Mouse (Mus musculus) liver, embryonic 14.5 days (tissue): Measurements from ENCODE around the gene 1700014D04Rik. TPM values are rescaled to one million over a fixed set of nuclear protein-coding genes. Genes with fewer than 3 reads are reported as not detected.

ENCODE experiments used
- ATAC-seq: fragments of 200-750 bp; cut with Nextera tagmentation; 2 replicates; pipeline ENCODE4 v1.8.0; 2017; ENCODE audit warnings: moderate number of reproducible peaks, mild to moderate bottlenecking, moderate library complexity; ENCODE audit not compliant: insufficient read depth
- DNase-seq, 3 experiments: peaks; one replicate each; pipeline ENCODE4 v3.0.0-alpha.2; 2012 to 2013; ENCODE audit warnings: low read depth in 3 of 3, low spot score in 3 of 3
- H3K27ac ChIP-seq: fragments of 300-500 bp; sonication (generic); 2 replicates; pipeline ENCODE4 v1.5.1; 2014; ENCODE audit warnings: moderate library complexity, mild to moderate bottlenecking, control low read depth, inconsistent platforms
- H3K27me3 ChIP-seq: fragments of 300-500 bp; sonication (generic); 2 replicates; pipeline ENCODE4 v1.6.1; 2014; ENCODE audit warnings: mild to moderate bottlenecking, low read length, moderate library complexity; ENCODE audit not compliant: control insufficient read depth, insufficient read depth
- H3K36me3 ChIP-seq: fragments of 300-500 bp; sonication (generic); replicated peaks from 2 replicates; pipeline ENCODE4 v1.6.1; 2014; ENCODE audit warnings: low read depth; ENCODE audit not compliant: control insufficient read depth, insufficient read depth
- H3K4me1 ChIP-seq, 2 experiments: fragments of 200-500 bp in 1 of 2; fragments of 300-500 bp in 1 of 2; sonication (generic) in 1 of 2; replicated peaks; 2 replicates each; pipeline ENCODE4 v1.6.1; 2012 to 2014; ENCODE audit warnings: antibody characterized with exemption in 1 of 2, inconsistent platforms in 1 of 2, low read length in 1 of 2; ENCODE audit not compliant: control insufficient read depth in 2 of 2, insufficient read depth in 2 of 2
- H3K4me2 ChIP-seq: fragments of 300-500 bp; sonication (generic); 2 replicates; pipeline ENCODE4 v1.6.1; 2014; ENCODE audit warnings: low read depth, mild to moderate bottlenecking, control low read depth, moderate library complexity
- H3K4me3 ChIP-seq, 2 experiments: fragments of 200-500 bp in 1 of 2; fragments of 300-500 bp in 1 of 2; sonication (generic) in 1 of 2; 2 replicates each; pipeline ENCODE4 v1.5.1; 2012 to 2014; ENCODE audit warnings: low read depth in 2 of 2, low read length in 2 of 2, mild to moderate bottlenecking in 2 of 2, control low read depth in 1 of 2, inconsistent platforms in 1 of 2, moderate library complexity in 1 of 2; ENCODE audit not compliant: insufficient read depth in 1 of 2
- H3K9ac ChIP-seq: fragments of 300-500 bp; sonication (generic); replicated peaks from 2 replicates; pipeline ENCODE4 v1.6.1; 2014; ENCODE audit warnings: mild to moderate bottlenecking, control low read depth, moderate library complexity
- H3K9me3 ChIP-seq: fragments of 300-500 bp; sonication (generic); 2 replicates; pipeline ENCODE4 v1.6.1; 2016; ENCODE audit warnings: low read length, mixed read lengths; ENCODE audit not compliant: control insufficient read depth
- CTCF ChIP-seq: IDR thresholded peaks from 2 replicates; pipeline ENCODE4 v1.5.1; 2016; ENCODE audit warnings: antibody characterized with exemption, low read depth, control low read depth
- EP300 ChIP-seq: IDR thresholded peaks from 2 replicates; pipeline ENCODE4 v1.6.1; 2016; ENCODE audit warnings: antibody characterized with exemption, low read depth
- WGBS: fragments of 180-500 bp; shearing (Covaris S2); extraction: QIAGEN DNeasy Blood & Tissue Kit; methylation state at CpG from one replicate; pipeline ENCODE4 v1.1.7; 2014; ENCODE audit not compliant: insufficient replicate concordance; 5-methylcytosine and 5-hydroxymethylcytosine counted together
- polyA plus RNA-seq, 2 experiments: library from polyadenylated mRNA; depleted of rRNA in 1 of 2; stranded (reverse) in 1 of 2; unstranded in 1 of 2; fragments of >200 nt; fragmentation: Nextera tagmentation in 1 of 2; extraction: Ambion mirVana in 1 of 2; gene quantifications; 2 replicates each; pipeline versions ENCODE4 v1.2.1 to v1.2.3; 2012 to 2014

1700014D04Rik gene
- polyA plus RNA-seq, 2 experiments = 0.02 to 0.03 TPM

DNA sequence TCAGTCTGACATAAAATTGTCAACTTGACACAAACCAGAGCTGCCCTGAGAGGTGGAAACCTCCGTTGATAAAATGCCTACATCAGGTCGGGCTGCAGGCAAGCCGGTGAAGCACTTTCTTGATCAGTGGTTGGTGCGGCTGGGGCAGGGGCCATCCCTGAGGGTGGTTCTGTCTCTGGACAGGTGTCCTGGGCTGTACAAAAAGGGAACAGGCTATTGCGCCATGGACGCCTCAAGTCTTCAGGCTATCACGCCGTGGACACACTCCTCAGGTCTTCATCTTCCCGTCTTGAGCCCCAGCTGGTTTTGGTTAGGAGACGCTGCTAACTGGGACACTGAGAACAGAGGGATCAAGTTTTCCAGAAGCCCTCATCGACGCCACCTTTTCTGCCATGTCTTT lies 3.8 kb upstream of the 1700014D04Rik start:
- no peak overlapping the region for H3K4me3 ChIP-seq
- TF ChIP-seq CTCF (no peak), EP300 (no peak)
- ATAC-seq (no peak), DNase-seq (no peak)
- H3K9me3 ChIP-seq = no peaks in the 10 kb centered on the region
- WGBS = 62% methylated on average over 12 of the region's 12 CpGs
- no peak overlapping the region for H3K9ac ChIP-seq
- H3K4me2 ChIP-seq = no peak overlapping the region
- H3K36me3 ChIP-seq = peaks cover 15% of the 10 kb centered on the region
- no peaks in the 10 kb centered on the region for H3K27me3 ChIP-seq
- H3K27ac ChIP-seq = no peak overlapping the region
- no peaks in the 10 kb centered on the region for H3K4me1 ChIP-seq

DNA sequence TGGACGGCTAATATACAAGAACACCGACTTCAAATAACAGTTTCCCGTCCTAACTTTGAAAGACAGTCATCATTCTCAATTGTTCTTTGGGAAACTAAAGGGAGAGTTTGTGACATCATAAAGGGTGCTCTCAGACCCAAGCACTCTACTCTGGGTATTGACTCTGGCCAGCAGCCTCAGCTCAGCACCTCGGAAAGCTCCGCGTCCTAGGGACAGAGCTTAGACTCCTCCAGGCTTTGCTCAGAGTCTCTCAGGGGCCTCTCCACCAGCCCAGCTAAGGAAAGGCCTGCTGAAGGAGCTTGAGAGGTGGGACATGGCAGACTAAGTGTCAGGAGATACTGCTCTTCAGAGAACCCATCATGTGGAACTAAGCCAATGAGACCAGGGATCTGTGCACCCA lies 388 bp downstream of the 1700014D04Rik start:
- Histone ChIP-seq H3K27ac (no peak overlapping the region), H3K4me2 (no peak overlapping the region), H3K4me3 (no peak overlapping the region), H3K4me1 (peaks cover 3% of the 10 kb centered on the region in 2 experiments; a peak in 1 of 4 replicates), H3K27me3 (no peaks in the 10 kb centered on the region), H3K9ac (no peak overlapping the region), H3K36me3 (no peaks in the 10 kb centered on the region), H3K9me3 (no peaks in the 10 kb centered on the region)
- WGBS = 79% methylated on average over 6 of the region's 6 CpGs
- ATAC-seq = no peak
- DNase-seq = no peak
- no peak for TF ChIP-seq CTCF
- TF ChIP-seq EP300 = no peak

DNA sequence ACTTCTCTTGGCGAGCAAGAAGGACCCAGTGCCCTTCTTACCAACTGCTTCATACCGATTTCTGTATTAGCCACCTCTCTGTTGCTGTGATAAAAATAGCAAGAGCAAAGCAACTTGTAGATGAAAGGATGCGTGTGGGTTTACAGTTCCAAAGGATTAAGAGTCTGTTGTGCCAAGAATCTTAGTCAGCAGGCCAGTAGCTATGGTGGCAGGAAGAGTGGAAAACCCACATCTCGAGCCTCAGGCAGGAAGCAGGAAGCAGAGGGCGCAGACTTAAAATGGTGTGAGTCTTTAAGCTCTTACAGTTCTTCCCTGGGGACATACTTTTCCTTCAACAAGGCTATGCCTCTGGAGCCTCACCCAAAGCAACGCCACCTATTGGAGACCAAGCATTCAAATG lies 1.1 kb downstream of the 1700014D04Rik start:
- H3K4me2 ChIP-seq = no peak overlapping the region
- WGBS = 49% methylated on average over 6 of the region's 6 CpGs

DNA sequence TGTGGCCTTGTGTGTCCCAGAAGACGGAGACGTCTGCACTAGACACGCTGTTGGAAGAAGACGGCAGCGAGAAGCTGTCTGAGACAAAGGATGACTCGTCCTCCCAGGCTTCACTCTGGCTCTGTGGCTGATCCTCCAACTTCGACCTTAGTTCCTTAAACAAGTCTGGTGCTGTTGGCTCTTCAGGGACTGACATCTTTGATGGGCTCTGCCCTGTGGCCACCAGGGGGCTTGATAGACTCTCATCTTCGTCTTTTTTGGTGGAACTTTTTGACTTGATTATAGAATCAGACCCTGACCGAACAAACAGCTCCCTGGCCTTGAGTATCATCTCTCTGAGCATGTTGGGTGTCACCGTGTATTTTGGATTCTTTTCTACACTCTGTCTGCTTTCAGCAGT lies 4.9 kb downstream of the 1700014D04Rik start:
- Histone ChIP-seq H3K4me3 (no peak overlapping the region), H3K9me3 (no peaks in the 10 kb centered on the region), H3K4me1 (peaks cover 40 to 43% of the 10 kb centered on the region in 2 experiments), H3K4me2 (no peak overlapping the region), H3K27me3 (no peaks in the 10 kb centered on the region), H3K9ac (no peak overlapping the region; the same call in 1 of the 2 replicates), H3K27ac (no peak overlapping the region), H3K36me3 (no peaks in the 10 kb centered on the region)
- TF ChIP-seq EP300 = no peak
- peak; percentile 73 for TF ChIP-seq CTCF
- ATAC-seq (no peak), DNase-seq (no peak)
- WGBS = 44% methylated on average over 10 of the region's 10 CpGs

More for the DNA sequence above, 1.1 kb downstream of the 1700014D04Rik start:
- no peaks in the 10 kb centered on the region for H3K27me3 ChIP-seq
- no peak for TF ChIP-seq CTCF
- TF ChIP-seq EP300 = no peak
- H3K4me1 ChIP-seq = peaks cover 6 to 8% of the 10 kb centered on the region in 2 experiments
- H3K36me3 ChIP-seq = no peaks in the 10 kb centered on the region
- no peak overlapping the region for H3K4me3 ChIP-seq
- no peak overlapping the region for H3K9ac ChIP-seq
- DNase-seq = no peak
- no peak for ATAC-seq
- no peaks in the 10 kb centered on the region for H3K9me3 ChIP-seq
- H3K27ac ChIP-seq = no peak overlapping the region

- ATAC-seq (no peak), DNase-seq (no peak)
- Histone ChIP-seq H3K4me2 (no peak overlapping the region), H3K36me3 (no peaks in the 10 kb centered on the region), H3K4me3 (no peak overlapping the region), H3K9ac (no peak overlapping the region), H3K4me1 (peaks cover 43 to 45% of the 10 kb centered on the region in 2 experiments), H3K27me3 (no peaks in the 10 kb centered on the region), H3K27ac (no peak overlapping the region), H3K9me3 (no peaks in the 10 kb centered on the region)
- WGBS = 89% methylated on average over 11 of the region's 11 CpGs
- TF ChIP-seq CTCF (no peak), EP300 (no peak)
These were observed 5.5 kb downstream of the 1700014D04Rik start for GRCm38 (mm10) chr13:59741096-59741495.
